Mouse (Mus musculus): Measurements from ENCODE around the gene Dnah7b.
"Not testable (repeated sequence)": the region's sequence is repeated elsewhere in the genome, so short reads cannot be mapped to it uniquely, and the experiment has no call there.

Gene Dnah7b

DNA sequence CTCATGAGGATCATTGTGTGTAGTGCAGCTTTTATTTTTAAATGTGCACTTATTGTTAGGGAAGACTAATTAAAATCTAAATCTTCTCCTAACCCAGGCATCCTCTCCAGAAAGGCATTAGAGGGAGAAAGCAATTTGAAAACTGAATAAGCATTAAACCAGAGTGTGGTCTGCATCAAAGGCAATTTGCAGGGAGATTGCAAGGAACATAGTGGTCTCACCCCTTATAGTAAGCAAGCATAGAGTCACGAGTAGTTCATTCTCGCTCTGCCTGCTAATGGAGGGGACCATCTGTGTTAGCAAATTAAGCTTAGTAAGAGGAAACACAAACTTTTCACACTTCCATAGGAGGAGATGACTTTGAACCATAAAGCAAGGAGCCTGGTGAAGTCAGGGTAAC is 228.3 kb downstream of the Dnah7b start:
- not testable (repeated sequence) for DNase-seq (ENCODE audit: low spot score in 2 of 2)

DNA sequence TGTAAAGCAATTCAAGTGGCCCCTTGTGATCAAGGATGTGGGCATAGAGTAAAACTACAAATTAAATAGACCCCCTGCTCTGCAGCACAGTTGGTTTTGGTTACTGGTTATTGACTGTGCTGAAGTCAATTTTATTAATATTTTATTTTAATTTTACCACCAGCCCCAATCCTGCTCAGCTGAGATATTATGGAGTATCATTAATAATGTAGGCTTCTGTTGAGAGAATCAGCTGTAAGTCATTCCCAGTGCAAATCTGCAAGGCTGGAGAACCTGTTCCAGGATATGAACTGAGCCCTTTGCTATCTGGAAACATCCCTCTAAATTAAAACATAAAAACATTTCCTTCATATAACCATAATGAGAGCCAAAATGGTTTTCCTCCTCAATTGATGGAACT is 259.8 kb downstream of the Dnah7b start:
- DNase-seq (ENCODE audit: low spot score in 2 of 2) = not testable (repeated sequence)

DNA sequence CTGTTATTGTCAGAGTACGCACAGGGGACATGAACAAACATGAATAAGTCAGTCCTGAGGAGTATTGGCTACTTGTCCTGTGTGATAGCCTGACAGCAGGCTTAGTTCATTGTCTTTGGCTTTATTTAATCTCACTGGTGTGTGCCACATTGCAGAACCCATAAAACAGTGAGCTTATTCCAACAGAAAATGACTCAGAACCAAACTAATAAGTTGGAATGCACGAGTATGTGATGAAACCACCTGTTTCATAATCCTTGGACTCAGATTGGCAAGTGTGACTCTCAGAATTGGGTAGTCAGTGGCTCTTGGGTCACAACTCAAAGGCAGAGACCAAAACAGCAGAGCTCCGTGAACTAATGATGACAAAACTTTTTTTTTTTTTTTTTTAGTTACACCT is 279.2 kb downstream of the Dnah7b start:
- not testable (repeated sequence) for DNase-seq (ENCODE audit: low spot score in 2 of 2)

DNA sequence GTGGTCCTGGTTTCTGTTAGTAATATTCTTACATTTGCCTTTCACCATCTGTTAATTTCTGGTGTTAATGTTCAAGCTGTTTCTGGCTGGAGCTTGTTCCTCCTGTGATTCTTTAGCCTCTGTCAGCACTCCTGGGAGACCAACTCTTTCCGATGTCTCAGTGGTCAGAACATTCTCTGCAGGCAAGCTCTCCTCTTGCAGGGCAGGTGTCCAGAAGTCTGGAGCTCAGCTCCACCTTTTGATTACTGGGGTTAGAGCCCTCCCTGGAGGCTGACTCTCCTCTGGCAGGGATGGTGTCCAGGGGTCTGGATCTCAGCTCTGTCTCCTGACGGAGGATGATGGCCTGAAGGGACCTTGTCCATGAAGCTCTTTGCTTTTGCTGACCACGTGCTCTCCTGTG is 314.5 kb downstream of the Dnah7b start:
- DNase-seq (ENCODE audit: low spot score in 2 of 2) = not testable (repeated sequence)

DNA sequence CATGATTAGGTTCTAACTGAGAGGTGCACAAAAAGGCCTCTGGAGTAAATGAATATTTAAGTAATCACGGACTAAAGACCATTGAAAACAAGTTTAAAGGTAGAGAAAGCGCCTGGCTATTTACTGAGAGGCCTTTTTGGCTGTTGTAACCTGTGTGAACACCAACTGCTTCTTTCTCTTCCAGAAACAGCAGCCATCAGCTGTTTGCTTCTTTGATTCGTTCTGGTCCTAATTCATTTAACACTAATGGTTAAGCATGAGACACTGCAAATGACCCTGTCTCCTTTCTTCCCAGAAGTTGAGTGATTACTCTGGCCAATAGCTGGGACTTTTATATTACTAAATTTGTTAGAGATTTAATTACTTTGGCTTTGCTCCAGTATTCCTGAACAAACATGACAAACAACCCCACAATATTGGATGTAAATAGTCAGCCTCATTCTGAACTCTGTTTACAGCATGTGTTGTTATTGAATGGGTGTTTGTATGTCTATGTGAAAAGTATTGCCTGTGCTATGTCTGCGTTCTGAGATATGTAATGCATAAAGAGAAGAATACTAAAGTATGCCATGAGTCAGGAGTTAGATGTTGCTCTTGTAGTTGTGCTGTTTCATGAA is 328.7 kb downstream of the Dnah7b start:
- not testable (repeated sequence) for DNase-seq (ENCODE audit: low spot score in 2 of 2)

DNA sequence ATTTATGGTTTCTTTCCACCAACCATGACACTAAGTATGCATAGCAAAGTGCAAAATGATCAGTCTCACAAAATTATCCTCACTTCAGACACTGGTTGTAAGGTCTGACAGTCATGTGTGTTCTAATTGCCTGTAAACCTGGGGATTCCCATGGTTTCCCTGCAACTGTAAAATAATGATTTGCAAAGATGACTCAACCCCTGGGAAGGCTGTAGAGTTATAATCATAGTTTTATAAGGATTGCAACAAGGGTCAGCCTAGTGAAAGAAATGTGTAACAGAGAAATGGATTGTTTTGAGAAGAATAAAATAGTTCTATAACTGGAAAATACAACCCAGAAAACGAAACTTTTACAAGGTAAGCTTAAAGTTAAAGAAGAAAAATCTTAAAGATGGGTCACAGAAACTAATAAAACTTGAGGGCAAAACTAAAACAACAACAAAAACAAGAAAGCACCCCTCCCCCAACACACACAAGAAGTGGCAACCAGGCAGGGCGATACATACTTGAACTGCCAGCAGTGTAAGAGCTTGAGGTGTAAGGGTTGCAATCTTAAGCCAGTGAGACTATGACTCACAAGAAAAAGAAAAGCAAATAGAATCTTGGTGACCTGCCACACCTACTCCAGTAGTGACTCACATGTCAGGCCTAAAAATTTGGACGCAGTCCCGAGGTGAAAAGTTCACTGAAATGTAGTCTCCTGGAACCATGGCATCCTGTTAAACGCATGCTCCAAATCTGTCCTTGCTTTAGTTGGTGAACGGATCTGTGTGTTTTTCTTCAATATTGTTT is 342.4 kb downstream of the Dnah7b start:
- DNase-seq (ENCODE audit: low spot score in 2 of 2) = no peak

DNA sequence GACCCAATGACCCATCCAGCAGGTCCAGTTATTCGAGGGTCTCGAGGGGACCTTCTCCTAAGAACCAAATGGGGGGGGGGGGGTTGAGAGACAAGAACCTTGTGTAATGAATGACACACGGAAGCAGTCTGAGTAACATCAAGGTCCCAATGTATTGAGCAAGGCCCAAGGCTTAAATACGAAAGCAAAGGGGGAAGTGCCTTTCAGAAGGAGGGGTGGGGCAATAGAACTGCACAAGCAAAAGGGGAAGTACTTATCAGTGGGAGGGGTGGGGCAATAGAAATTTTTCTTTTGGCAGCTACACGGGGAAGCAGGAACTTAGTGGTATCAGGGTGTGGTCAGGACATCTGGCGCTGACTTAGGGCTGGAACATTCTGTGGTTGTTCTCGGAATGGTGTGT is 348.7 kb downstream of the Dnah7b start:
- not testable (repeated sequence) for DNase-seq (ENCODE audit: low spot score in 2 of 2)

DNA sequence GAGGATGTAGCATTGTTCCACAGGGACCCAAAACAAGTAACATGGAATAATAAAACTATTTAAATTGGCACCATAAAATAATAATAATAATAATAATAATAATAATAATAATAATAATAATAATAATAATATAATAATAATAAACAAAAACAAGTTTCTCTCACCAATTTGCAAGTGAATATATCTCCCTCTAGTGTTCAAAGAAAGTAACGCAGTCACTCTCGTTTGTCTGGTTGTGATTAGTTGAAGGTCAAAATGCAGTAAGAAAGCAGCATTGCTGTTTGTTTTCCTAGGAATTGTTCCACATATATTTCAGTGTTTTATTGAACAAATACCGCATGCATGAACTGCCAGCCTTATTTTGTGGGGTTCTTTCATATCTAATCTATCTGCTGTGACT is 350.8 kb downstream of the Dnah7b start:
- DNase-seq (ENCODE audit: low spot score in 2 of 2) = not testable (repeated sequence)

DNA sequence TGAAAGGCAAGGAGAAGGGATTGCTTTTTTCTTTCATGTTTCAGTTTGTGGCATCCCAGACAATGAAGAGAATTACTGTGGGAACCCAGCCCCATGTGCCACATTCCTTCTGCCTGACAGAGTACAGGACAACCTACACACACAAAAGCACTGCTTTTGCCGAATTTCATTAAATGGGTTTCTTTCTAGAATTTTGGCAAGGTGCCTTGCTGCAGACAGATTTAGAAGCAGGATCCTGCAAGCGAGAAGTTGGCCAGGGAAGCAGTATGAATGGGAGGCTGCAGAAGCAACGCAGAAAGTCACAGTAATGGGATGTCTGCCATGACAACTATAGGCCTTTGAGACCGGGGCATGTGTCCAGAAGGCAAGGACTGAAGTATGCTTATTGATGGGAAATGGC is 352.9 kb downstream of the Dnah7b start:
- DNase-seq (ENCODE audit: low spot score in 2 of 2) = not testable (repeated sequence)

Measured in frontal cortex, postnatal 25 days (tissue).